Mouse (Mus musculus): ENCODE measurements around the gene Adprh. TPM values are rescaled to one million over a fixed set of nuclear protein-coding genes. Genes with fewer than 3 reads are reported as not detected.

Gene Adprh
- polyA plus RNA-seq, 1 experiment: 19.3 TPM

GRCm38 (mm10) chr16:38443721-38444464 is 8.6 kb downstream of the Adprh start:
- TF ChIP-seq CTCF (IDR thresholded peaks at IDR 0.05; ENCODE audit: control insufficient read depth, insufficient read depth, low read length) (no peak), POLR2A (IDR thresholded peaks at IDR 0.05; ENCODE audit: borderline replicate concordance, control insufficient read depth, low read depth, low read length) (no peak)
- H3K27ac ChIP-seq (ENCODE audit: control insufficient read depth, insufficient read depth, low read depth, low read length, poor library complexity): no peak overlapping the region
- 87% methylated on average over 7 of the region's 7 CpGs for WGBS
- H3K4me1 ChIP-seq (ENCODE audit: control insufficient read depth, insufficient read depth, low read length): no peaks in the 10 kb centered on the region
- H3K4me3 ChIP-seq (replicated peaks; ENCODE audit: control insufficient read depth, low read depth, low read length): no peak overlapping the region

- TF ChIP-seq CTCF (IDR thresholded peaks at IDR 0.05; ENCODE audit: control insufficient read depth, insufficient read depth, low read length) (no peak), POLR2A (IDR thresholded peaks at IDR 0.05; ENCODE audit: borderline replicate concordance, control insufficient read depth, low read depth, low read length) (no peak)
- H3K4me3 ChIP-seq (replicated peaks; ENCODE audit: control insufficient read depth, low read depth, low read length): no peak overlapping the region
- WGBS: 75% methylated on average over 8 of the region's 8 CpGs
- no peak overlapping the region for H3K27ac ChIP-seq (ENCODE audit: control insufficient read depth, insufficient read depth, low read depth, low read length, poor library complexity)
- no peaks in the 10 kb centered on the region for H3K4me1 ChIP-seq (ENCODE audit: control insufficient read depth, insufficient read depth, low read length)
Measured at GRCm38 (mm10) chr16:38442216-38442615, 10.3 kb downstream of the Adprh start.

GRCm38 (mm10) chr16:38441611-38442010 is 10.9 kb downstream of the Adprh start:
- Histone ChIP-seq H3K4me1 (ENCODE audit: control insufficient read depth, insufficient read depth, low read length) (no peaks in the 10 kb centered on the region), H3K4me3 (replicated peaks; ENCODE audit: control insufficient read depth, low read depth, low read length) (no peak overlapping the region), H3K27ac (ENCODE audit: control insufficient read depth, insufficient read depth, low read depth, low read length, poor library complexity) (no peak overlapping the region)
- TF ChIP-seq POLR2A (IDR thresholded peaks at IDR 0.05; ENCODE audit: borderline replicate concordance, control insufficient read depth, low read depth, low read length) (no peak), CTCF (IDR thresholded peaks at IDR 0.05; ENCODE audit: control insufficient read depth, insufficient read depth, low read length) (no peak)
- WGBS: 59% methylated on average over 5 of the region's 5 CpGs

GRCm38 (mm10) chr16:38440403-38440802 is 12.1 kb downstream of the Adprh start:
- Histone ChIP-seq H3K4me3 (replicated peaks; ENCODE audit: control insufficient read depth, low read depth, low read length) (no peak overlapping the region), H3K4me1 (ENCODE audit: control insufficient read depth, insufficient read depth, low read length) (no peaks in the 10 kb centered on the region), H3K27ac (ENCODE audit: control insufficient read depth, insufficient read depth, low read depth, low read length, poor library complexity) (no peak overlapping the region)
- WGBS: 78% methylated on average over 6 of the region's 6 CpGs
- no peak for TF ChIP-seq CTCF (IDR thresholded peaks at IDR 0.05; ENCODE audit: control insufficient read depth, insufficient read depth, low read length)
- no peak for TF ChIP-seq POLR2A (IDR thresholded peaks at IDR 0.05; ENCODE audit: borderline replicate concordance, control insufficient read depth, low read depth, low read length)

- TF ChIP-seq POLR2A (IDR thresholded peaks at IDR 0.05; ENCODE audit: borderline replicate concordance, control insufficient read depth, low read depth, low read length): no peak
- TF ChIP-seq CTCF (IDR thresholded peaks at IDR 0.05; ENCODE audit: control insufficient read depth, insufficient read depth, low read length): no peak
- no peak overlapping the region for H3K4me3 ChIP-seq (replicated peaks; ENCODE audit: control insufficient read depth, low read depth, low read length)
- no peak overlapping the region for H3K27ac ChIP-seq (ENCODE audit: control insufficient read depth, insufficient read depth, low read depth, low read length, poor library complexity)
- 80% methylated on average over 1 of the region's 1 CpGs for WGBS
- H3K4me1 ChIP-seq (ENCODE audit: control insufficient read depth, insufficient read depth, low read length): no peaks in the 10 kb centered on the region
Measured at GRCm38 (mm10) chr16:38439190-38439589, 13.3 kb downstream of the Adprh start.

GRCm38 (mm10) chr16:38434295-38434795 is 18.2 kb downstream of the Adprh start:
- Histone ChIP-seq H3K4me3 (replicated peaks; ENCODE audit: control insufficient read depth, low read depth, low read length) (no peak overlapping the region), H3K4me1 (ENCODE audit: control insufficient read depth, insufficient read depth, low read length) (peaks cover 2% of the 10 kb centered on the region; the same call in 1 of the 2 replicates), H3K27ac (ENCODE audit: control insufficient read depth, insufficient read depth, low read depth, low read length, poor library complexity) (no peak overlapping the region)
- no peak for TF ChIP-seq POLR2A (IDR thresholded peaks at IDR 0.05; ENCODE audit: borderline replicate concordance, control insufficient read depth, low read depth, low read length)
- no peak for TF ChIP-seq CTCF (IDR thresholded peaks at IDR 0.05; ENCODE audit: control insufficient read depth, insufficient read depth, low read length)
- WGBS: 82% methylated on average over 4 of the region's 4 CpGs

GRCm38 (mm10) chr16:38433514-38433913 is 19.0 kb downstream of the Adprh start:
- Histone ChIP-seq H3K4me3 (replicated peaks; ENCODE audit: control insufficient read depth, low read depth, low read length) (no peak overlapping the region), H3K4me1 (ENCODE audit: control insufficient read depth, insufficient read depth, low read length) (peaks cover 2% of the 10 kb centered on the region; the same call in 1 of the 2 replicates), H3K27ac (ENCODE audit: control insufficient read depth, insufficient read depth, low read depth, low read length, poor library complexity) (no peak overlapping the region)
- 86% methylated on average over 8 of the region's 8 CpGs for WGBS
- no peak for TF ChIP-seq POLR2A (IDR thresholded peaks at IDR 0.05; ENCODE audit: borderline replicate concordance, control insufficient read depth, low read depth, low read length)
- no peak for TF ChIP-seq CTCF (IDR thresholded peaks at IDR 0.05; ENCODE audit: control insufficient read depth, insufficient read depth, low read length)

GRCm38 (mm10) chr16:38432498-38433425 is 19.7 kb downstream of the Adprh start, which contains the start of gene Pla1a:
TSS of gene Pla1a (minus strand) at chr16:38433145.
- peaks cover 2% of the 10 kb centered on the region; the same call in 1 of the 2 replicates for H3K4me1 ChIP-seq (ENCODE audit: control insufficient read depth, insufficient read depth, low read length)
- no peak within 1 kb of the TSS for H3K4me3 ChIP-seq (replicated peaks; ENCODE audit: control insufficient read depth, low read depth, low read length)
- no peak within 1 kb of the TSS for H3K27ac ChIP-seq (ENCODE audit: control insufficient read depth, insufficient read depth, low read depth, low read length, poor library complexity)
- no peak for TF ChIP-seq CTCF (IDR thresholded peaks at IDR 0.05; ENCODE audit: control insufficient read depth, insufficient read depth, low read length)
- no peak for TF ChIP-seq POLR2A (IDR thresholded peaks at IDR 0.05; ENCODE audit: borderline replicate concordance, control insufficient read depth, low read depth, low read length)
- WGBS: 56% methylated on average over 11 of the region's 11 CpGs

All from bone marrow, adult 2 months (tissue).